Mouse (Mus musculus) intestine, postnatal 0 days (tissue): ENCODE measurements at regions not wholly inside any gene's neighbourhood (a gene's known extent, or its start where the extent isn't known, plus 50 kb on each side); places are given as distances from the start of the nearest gene placed in this dataset.
A peak's percentile ranks its signal among the peaks of the same experiment; 100 is the strongest.

Experiments
- ATAC-seq: fragments of 200-750 bp; cut with Nextera tagmentation; 2 replicates; pipeline ENCODE4 v1.8.0; 2017; ENCODE audit warnings: mild to moderate bottlenecking, moderate TSS enrichment, moderate library complexity
- H3K27ac ChIP-seq: fragments of 300-500 bp; sonication (generic); 2 replicates; pipeline ENCODE4 v1.5.1; 2014; ENCODE audit warnings: mild to moderate bottlenecking, low read depth, low read length, moderate library complexity
- H3K27me3 ChIP-seq: fragments of 300-500 bp; sonication (generic); replicated peaks from 2 replicates; pipeline ENCODE4 v1.6.1; 2014; ENCODE audit warnings: low read length, mixed read lengths; ENCODE audit not compliant: control insufficient read depth, insufficient read depth
- H3K36me3 ChIP-seq: fragments of 300-500 bp; sonication (generic); 2 replicates; pipeline ENCODE4 v1.6.1; 2014; ENCODE audit warnings: mild to moderate bottlenecking, moderate library complexity; ENCODE audit not compliant: control insufficient read depth, insufficient read depth
- H3K4me1 ChIP-seq: fragments of 300-500 bp; sonication (generic); replicated peaks from 2 replicates; pipeline ENCODE4 v1.6.1; 2014; ENCODE audit warnings: antibody characterized with exemption, low read length, mixed read lengths; ENCODE audit not compliant: control insufficient read depth, insufficient read depth
- H3K4me2 ChIP-seq: fragments of 300-500 bp; sonication (generic); replicated peaks from 2 replicates; pipeline ENCODE4 v1.6.1; 2014; ENCODE audit warnings: low read depth, mild to moderate bottlenecking, moderate library complexity
- H3K4me3 ChIP-seq: fragments of 300-500 bp; sonication (generic); 2 replicates; pipeline ENCODE4 v1.5.1; 2014; ENCODE audit warnings: low read depth, low read length
- H3K9ac ChIP-seq: fragments of 300-500 bp; sonication (generic); 2 replicates; pipeline ENCODE4 v1.6.1; 2014; ENCODE audit warnings: mild to moderate bottlenecking, low read depth, low read length
- H3K9me3 ChIP-seq: fragments of 300-500 bp; sonication (generic); 2 replicates; pipeline ENCODE4 v1.6.1; 2016; ENCODE audit warnings: mixed run types; ENCODE audit not compliant: control insufficient read depth
- CTCF ChIP-seq: sonication (generic); IDR thresholded peaks from 2 replicates; pipeline ENCODE4 v1.5.1; 2016; ENCODE audit warnings: low read depth, mild to moderate bottlenecking, control low read depth, antibody characterized with exemption, moderate library complexity
- WGBS: fragments of 180-500 bp; shearing (Covaris S2); extraction: QIAGEN DNeasy Blood & Tissue Kit; methylation state at CpG from one replicate; pipeline ENCODE4 v1.1.7; 2014; 5-methylcytosine and 5-hydroxymethylcytosine counted together

DNA sequence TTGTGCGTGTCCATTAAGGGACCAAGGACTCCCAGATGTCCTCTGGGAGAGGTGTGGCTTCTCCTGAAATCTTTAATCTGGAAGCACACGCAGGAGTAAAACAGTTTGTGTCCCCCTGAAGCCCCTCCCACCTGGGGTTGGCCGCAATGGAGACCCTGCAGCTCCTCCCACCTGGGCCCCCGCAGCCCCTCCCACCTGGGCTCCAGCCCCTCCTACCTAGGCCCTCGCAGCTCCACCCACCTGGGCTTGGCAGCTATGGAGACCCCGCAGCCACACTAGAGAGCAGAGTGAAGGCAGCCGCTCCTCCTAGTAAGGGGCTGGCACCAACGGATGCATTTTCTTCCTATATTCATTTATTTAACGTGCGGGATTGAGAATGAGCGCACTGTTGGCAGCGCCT, 245.9 kb downstream of the Ajap1 start:
- Histone ChIP-seq H3K9me3 (no peaks in the 10 kb centered on the region), H3K27ac (no peak overlapping the region), H3K4me2 (no peak overlapping the region), H3K27me3 (no peaks in the 10 kb centered on the region), H3K4me1 (no peaks in the 10 kb centered on the region), H3K4me3 (no peak overlapping the region), H3K9ac (no peak overlapping the region), H3K36me3 (no peaks in the 10 kb centered on the region)
- WGBS, result 11% methylated on average over 12 of the region's 12 CpGs
- TF ChIP-seq CTCF, result no peak
- ATAC-seq, result no peak

DNA sequence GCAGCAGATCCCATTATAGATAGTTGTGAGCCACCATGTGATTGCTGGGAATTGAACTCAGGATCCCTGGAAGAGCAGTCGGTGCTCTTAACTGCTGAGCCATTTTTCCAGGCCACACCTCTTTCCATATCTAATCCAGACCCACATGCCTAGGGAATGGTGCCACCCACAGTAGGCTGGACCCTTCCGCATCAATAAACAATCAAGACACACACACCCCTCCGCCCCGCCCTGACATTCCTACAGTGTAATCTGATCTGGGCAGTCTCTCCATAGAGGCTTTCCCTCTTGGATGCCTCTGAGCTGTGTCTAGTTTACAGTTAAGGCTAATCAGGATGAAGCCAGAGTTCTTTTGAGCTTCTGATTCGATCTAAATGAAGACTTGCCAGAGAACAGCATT, 248.8 kb downstream of the Ajap1 start:
- Histone ChIP-seq H3K9ac (no peak overlapping the region), H3K4me1 (no peaks in the 10 kb centered on the region), H3K27ac (no peak overlapping the region), H3K4me3 (no peak overlapping the region), H3K27me3 (no peaks in the 10 kb centered on the region), H3K4me2 (no peak overlapping the region), H3K9me3 (no peaks in the 10 kb centered on the region), H3K36me3 (no peaks in the 10 kb centered on the region)
- WGBS, result 59% methylated on average over 5 of the region's 5 CpGs
- no peak for ATAC-seq
- no peak for TF ChIP-seq CTCF

DNA sequence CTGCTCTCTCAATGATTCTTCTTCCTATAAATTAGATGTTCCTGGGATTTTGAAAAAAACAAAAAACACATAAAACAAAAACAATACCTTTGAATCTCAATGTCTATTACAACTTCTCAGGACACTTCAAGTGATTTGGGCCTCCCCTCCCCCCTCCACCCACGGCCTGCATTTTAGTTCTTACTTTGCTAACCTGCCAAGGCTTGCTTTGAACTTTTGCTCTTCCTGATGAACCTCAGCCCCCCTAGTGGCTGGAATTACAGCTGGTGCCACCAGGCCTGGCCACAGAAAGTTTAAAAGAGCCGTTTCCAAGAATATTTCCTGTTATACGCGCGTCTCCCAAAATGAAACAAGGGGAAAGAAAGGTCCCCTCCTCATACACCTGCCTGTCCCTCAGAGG, 253.4 kb downstream of the Ajap1 start:
- H3K4me1 ChIP-seq, result no peaks in the 10 kb centered on the region; the same call in none of the 2 replicates

DNA sequence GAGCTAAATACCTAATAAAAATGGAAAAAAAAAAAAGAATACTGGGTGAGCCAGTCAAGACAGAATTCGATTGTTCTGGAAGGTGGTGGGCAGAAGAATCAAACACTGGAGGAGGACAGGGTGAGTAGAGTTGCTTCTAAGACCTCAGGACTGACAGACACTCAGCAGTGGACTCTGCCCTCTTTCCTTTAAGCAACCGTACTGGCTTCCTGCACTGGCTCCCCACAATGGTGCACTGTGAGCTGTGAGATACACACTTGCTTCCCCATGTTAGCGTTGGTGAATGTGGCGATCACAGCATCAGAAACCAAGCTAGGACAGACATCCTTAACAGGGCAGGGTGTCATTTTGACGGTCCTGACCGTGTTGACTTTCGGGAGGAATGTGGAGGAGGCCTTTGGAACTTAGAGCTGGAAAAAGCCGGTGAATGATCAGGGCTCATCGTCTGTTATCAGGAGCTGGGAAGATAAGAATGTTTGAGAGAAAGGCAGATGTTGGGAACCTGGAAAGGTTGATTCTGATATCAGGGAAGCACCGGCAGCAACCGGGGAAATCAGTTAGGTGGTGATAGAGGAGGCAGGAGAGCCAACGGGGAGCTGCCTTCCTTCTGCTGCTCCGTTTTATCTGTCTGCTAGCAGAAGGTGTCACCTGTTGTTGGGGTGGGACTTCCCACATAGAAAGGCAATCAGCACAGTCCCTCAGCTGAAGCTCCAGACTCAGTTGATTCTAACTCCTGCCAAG, 254.8 kb downstream of the Ajap1 start:
- no peak for TF ChIP-seq CTCF
- peak overlapping the region; percentile 27 for H3K4me2 ChIP-seq
- H3K36me3 ChIP-seq, result no peaks in the 10 kb centered on the region
- no peaks in the 10 kb centered on the region for H3K9me3 ChIP-seq
- no peaks in the 10 kb centered on the region for H3K27me3 ChIP-seq
- H3K4me1 ChIP-seq, result no peaks in the 10 kb centered on the region; the same call in none of the 2 replicates
- no peak overlapping the region; the same call in 1 of the 2 replicates for H3K27ac ChIP-seq
- ATAC-seq, result peak; percentile 63
- no peak overlapping the region for H3K9ac ChIP-seq
- no peak overlapping the region for H3K4me3 ChIP-seq
- 36% methylated on average over 13 of the region's 13 CpGs for WGBS

More for the DNA sequence above, 253.4 kb downstream of the Ajap1 start:
- no peak overlapping the region for H3K4me2 ChIP-seq
- H3K27ac ChIP-seq, result no peak overlapping the region
- peak; percentile 41 for TF ChIP-seq CTCF
- H3K27me3 ChIP-seq, result no peaks in the 10 kb centered on the region
- no peaks in the 10 kb centered on the region for H3K9me3 ChIP-seq
- 53% methylated on average over 5 of the region's 5 CpGs for WGBS
- no peak overlapping the region for H3K4me3 ChIP-seq
- ATAC-seq, result no peak
- no peaks in the 10 kb centered on the region for H3K36me3 ChIP-seq
- no peak overlapping the region for H3K9ac ChIP-seq

DNA sequence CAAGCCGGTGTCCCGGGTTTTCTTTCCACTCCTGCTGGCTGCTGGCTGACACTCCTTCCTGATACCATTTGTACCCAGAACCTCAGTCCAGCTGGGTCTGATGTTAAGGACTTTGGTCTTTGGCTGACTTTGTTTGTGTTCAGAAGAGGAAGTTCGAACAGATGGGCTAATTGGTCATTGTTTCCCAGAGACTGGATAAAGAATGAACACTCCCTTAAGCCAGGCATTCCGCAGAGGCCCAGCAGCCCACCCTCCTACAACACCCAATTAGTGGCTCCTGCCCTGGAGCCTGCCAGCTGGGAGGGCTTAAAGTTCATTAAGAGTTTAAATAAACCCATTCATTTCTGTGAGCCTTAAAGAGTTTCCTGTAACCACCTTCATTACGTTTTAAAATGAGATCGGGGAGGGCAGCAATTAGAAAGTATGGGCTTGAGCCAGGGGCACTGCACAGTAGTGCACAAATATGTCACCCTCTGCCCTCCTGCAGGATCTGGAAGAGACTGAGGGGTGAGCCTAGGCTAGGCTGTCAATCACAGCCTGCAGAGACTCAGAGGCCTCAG, 257.9 kb downstream of the Ajap1 start:
- 10% methylated on average over 6 of the region's 6 CpGs for WGBS
- ATAC-seq, result peak; percentile 77
- H3K27ac ChIP-seq, result peak overlapping the region; percentile 57

DNA sequence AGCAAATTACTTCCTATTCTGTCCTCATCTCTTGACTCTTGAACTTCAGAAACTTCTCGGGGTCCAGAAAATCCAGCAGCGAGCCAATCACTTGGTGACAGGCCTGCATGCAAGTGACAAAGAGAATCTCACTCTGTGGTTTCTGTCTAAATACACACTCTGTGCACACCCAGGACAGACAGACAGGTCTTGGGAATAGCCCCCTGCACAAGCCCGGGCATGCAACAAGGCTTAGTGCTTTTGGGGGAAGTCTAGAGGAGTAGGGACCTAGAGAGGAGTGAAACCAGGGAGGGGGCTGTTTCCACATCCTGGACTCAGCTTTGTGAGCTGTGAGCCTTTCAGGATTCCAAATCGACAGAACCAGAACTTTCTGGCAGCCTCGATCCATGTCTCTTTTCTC, 259.6 kb downstream of the Ajap1 start:
- no peak overlapping the region for H3K4me3 ChIP-seq
- no peaks in the 10 kb centered on the region for H3K36me3 ChIP-seq
- no peak overlapping the region for H3K4me2 ChIP-seq
- H3K9me3 ChIP-seq, result no peaks in the 10 kb centered on the region
- no peak for ATAC-seq
- H3K27me3 ChIP-seq, result no peaks in the 10 kb centered on the region; the same call in 1 of the 2 replicates
- H3K27ac ChIP-seq, result no peak overlapping the region
- no peak overlapping the region for H3K9ac ChIP-seq
- 85% methylated on average over 5 of the region's 5 CpGs for WGBS
- H3K4me1 ChIP-seq, result no peaks in the 10 kb centered on the region; the same call in none of the 2 replicates
- TF ChIP-seq CTCF, result no peak

More for the DNA sequence above, 257.9 kb downstream of the Ajap1 start:
- H3K9me3 ChIP-seq, result no peaks in the 10 kb centered on the region
- TF ChIP-seq CTCF, result no peak
- H3K27me3 ChIP-seq, result no peaks in the 10 kb centered on the region; the same call in 1 of the 2 replicates
- no peak overlapping the region; the same call in 1 of the 2 replicates for H3K4me2 ChIP-seq
- no peaks in the 10 kb centered on the region for H3K36me3 ChIP-seq
- H3K4me1 ChIP-seq, result no peaks in the 10 kb centered on the region; the same call in none of the 2 replicates
- H3K9ac ChIP-seq, result no peak overlapping the region
- no peak overlapping the region for H3K4me3 ChIP-seq
